In genomic region chr11:3538341-3538740, GRCm38 (mm10) we compare ENCODE assay signal across 8 mouse cellular contexts. TPM values are rescaled to one million over a fixed set of nuclear protein-coding genes. Genes with fewer than 3 reads are reported as not detected.
A peak's percentile ranks its signal among the peaks of the same experiment; 100 is the strongest.
DNase-seq lines count a peak whose midpoint lies in the region; ATAC-seq and TF ChIP-seq lines count a peak whose summit lies in the region.

No protein-coding gene starts in this region.

- no peaks in the 10 kb centered on the region for H3K36me3 ChIP-seq in embryonic facial prominence, embryonic 11.5 days (replicated peaks; ENCODE audit: control insufficient read depth, insufficient read depth, low read depth, low read length)
- no peaks in the 10 kb centered on the region for H3K36me3 ChIP-seq in hindbrain, postnatal 0 days (ENCODE audit: insufficient read depth, low read length)

- no peaks in the 10 kb centered on the region for H3K9me3 ChIP-seq in embryonic facial prominence, embryonic 11.5 days (replicated peaks; ENCODE audit: control insufficient read depth, low read length)
- H3K9me3 ChIP-seq in hindbrain, postnatal 0 days (ENCODE audit: low read length): no peaks in the 10 kb centered on the region

- no peak for ATAC-seq in embryonic facial prominence, embryonic 11.5 days (replicated peaks; ENCODE audit: insufficient number of reproducible peaks, low FRiP score, low TSS enrichment, low read depth)
- ATAC-seq in hindbrain, postnatal 0 days: no peak

- no peaks in the 10 kb centered on the region for H3K27me3 ChIP-seq in embryonic facial prominence, embryonic 11.5 days (ENCODE audit: control insufficient read depth, insufficient read depth, low read length)
- no peaks in the 10 kb centered on the region for H3K27me3 ChIP-seq in hindbrain, postnatal 0 days (ENCODE audit: insufficient read depth, low read length)

- H3K27ac ChIP-seq in layer of hippocampus, adult 2 months: peak overlapping the region; percentile 67; the same call in 1 of the 2 replicates
- H3K27ac ChIP-seq in embryonic facial prominence, embryonic 11.5 days (replicated peaks; ENCODE audit: low read depth, low read length): no peak overlapping the region
- H3K27ac ChIP-seq in hindbrain, postnatal 0 days: no peak overlapping the region

- no peak for TF ChIP-seq CTCF in layer of hippocampus, adult 2 months (conservative IDR thresholded peaks at IDR 0.05)
- no peak for TF ChIP-seq CTCF in hindbrain, postnatal 0 days (IDR thresholded peaks at IDR 0.05; ENCODE audit: low read depth)

- DNase-seq in layer of hippocampus, adult 2 months (ENCODE audit: low spot score in 2 of 2): no peak
- DNase-seq in layer of hippocampus, postnatal 36 days: no peak
- DNase-seq in embryonic facial prominence, embryonic 11.5 days (ENCODE audit: low spot score): no peak
- DNase-seq in hindbrain, postnatal 0 days (ENCODE audit: low spot score): no peak
- peak; percentile 14 for DNase-seq in naive thymus-derived CD4-positive, alpha-beta T cell, adult 2 months (ENCODE audit: low read depth)
- DNase-seq in layer of hippocampus, postnatal 25 days (ENCODE audit: extremely low spot score in 1 of 2, low spot score in 1 of 2): no peak
- no peak for DNase-seq in gastrocnemius, postnatal 36 days
- no peak for DNase-seq in kidney, postnatal 10 days

- H3K4me3 ChIP-seq in layer of hippocampus, adult 2 months: peak overlapping the region; percentile 61
- H3K4me3 ChIP-seq in embryonic facial prominence, embryonic 11.5 days (ENCODE audit: low read depth, low read length): peak overlapping the region; percentile 55
- H3K4me3 ChIP-seq in hindbrain, postnatal 0 days (ENCODE audit: low read length): peak overlapping the region; percentile 45

- H3K4me2 ChIP-seq in embryonic facial prominence, embryonic 11.5 days (ENCODE audit: low read depth, low read length): peak overlapping the region; percentile 64
- H3K4me2 ChIP-seq in hindbrain, postnatal 0 days (ENCODE audit: low read depth, low read length): peak overlapping the region; percentile 97

- H3K9ac ChIP-seq in embryonic facial prominence, embryonic 11.5 days (replicated peaks; ENCODE audit: low read length): peak overlapping the region; percentile 72; the same call in 1 of the 2 replicates
- peak overlapping the region; percentile 34; the same call in 1 of the 2 replicates for H3K9ac ChIP-seq in hindbrain, postnatal 0 days (replicated peaks; ENCODE audit: low read length)

- intact Hi-C loops in gastrocnemius, postnatal 36 days (cut with DNase I): loop anchor here (5.0 kb wide), 2 partner anchors 94 to 109 kb away; partner anchors contain the start of gene Morc2a

- WGBS in embryonic facial prominence, embryonic 11.5 days: 73% methylated on average over 4 of the region's 4 CpGs
- WGBS in hindbrain, postnatal 0 days: 68% methylated on average over 4 of the region's 4 CpGs

- peaks cover 4% of the 10 kb centered on the region; the same call in 1 of the 2 replicates for H3K4me1 ChIP-seq in embryonic facial prominence, embryonic 11.5 days (ENCODE audit: control insufficient read depth, insufficient read depth, low read length)
- H3K4me1 ChIP-seq in hindbrain, postnatal 0 days (ENCODE audit: insufficient read depth, low read length): peaks cover 3% of the 10 kb centered on the region; the same call in 1 of the 2 replicates

RNA-seq across cellular contexts. Expression of gene Smtn, which starts 2.1 kb away (rescaled TPM):
- total RNA-seq in layer of hippocampus, adult 2 months (2021): 10 to 100 TPM in 1 of 2 experiments, 1 to 10 TPM in 1; 7.4 to 10.3 TPM
- 10 to 100 TPM in 1 of 2 experiments, 1 to 10 TPM in 1; 7.0 to 11.8 TPM for total RNA-seq in layer of hippocampus, postnatal 36 days (2021)
- polyA plus RNA-seq in embryonic facial prominence, embryonic 11.5 days (2014; fragmentation: Nextera tagmentation; extraction: Ambion mirVana): 30.7 and 32.1 TPM in 2 replicates
- 7.7 and 10.0 TPM in 2 replicates for total RNA-seq in hindbrain, postnatal 0 days (2014; rRNA removed)
- 10.7 and 12.8 TPM in 2 replicates for polyA plus RNA-seq in hindbrain, postnatal 0 days (2015; fragmentation: Nextera tagmentation; extraction: Ambion mirVana)
- total RNA-seq in layer of hippocampus, postnatal 25 days (2021): 1 to 10 TPM; 8.8 to 8.9 TPM
- total RNA-seq in gastrocnemius, postnatal 36 days (2021): 10 to 100 TPM; 71.9 to 78.7 TPM

RNA-seq across cellular contexts. Expression of gene Selenom, which starts 23.9 kb away (rescaled TPM):
- 100 to 1,000 TPM; 199 to 202 TPM for total RNA-seq in layer of hippocampus, adult 2 months (2021)
- 100 to 1,000 TPM; 187 to 193 TPM for total RNA-seq in layer of hippocampus, postnatal 36 days (2021)
- 60.3 and 64.4 TPM in 2 replicates for polyA plus RNA-seq in embryonic facial prominence, embryonic 11.5 days (2014; fragmentation: Nextera tagmentation; extraction: Ambion mirVana)
- 321 and 384 TPM in 2 replicates for total RNA-seq in hindbrain, postnatal 0 days (2014; rRNA removed)
- 359 and 389 TPM in 2 replicates for polyA plus RNA-seq in hindbrain, postnatal 0 days (2015; fragmentation: Nextera tagmentation; extraction: Ambion mirVana)
- total RNA-seq in layer of hippocampus, postnatal 25 days (2021): 100 to 1,000 TPM; 204 to 221 TPM
- total RNA-seq in gastrocnemius, postnatal 36 days (2021): 10 to 100 TPM; 13.2 to 14.9 TPM

RNA-seq across cellular contexts. Expression of gene Inpp5j, which starts 33.7 kb away (rescaled TPM):
- total RNA-seq in layer of hippocampus, adult 2 months (2021): 10 to 100 TPM; 87.1 to 97.1 TPM
- 10 to 100 TPM; 73.7 to 95.8 TPM for total RNA-seq in layer of hippocampus, postnatal 36 days (2021)
- 0.32 and 0.39 TPM in 2 replicates for polyA plus RNA-seq in embryonic facial prominence, embryonic 11.5 days (2014; fragmentation: Nextera tagmentation; extraction: Ambion mirVana)
- 9.4 and 11.7 TPM in 2 replicates for total RNA-seq in hindbrain, postnatal 0 days (2014; rRNA removed)
- polyA plus RNA-seq in hindbrain, postnatal 0 days (2015; fragmentation: Nextera tagmentation; extraction: Ambion mirVana): 14.6 and 15.3 TPM in 2 replicates
- 10 to 100 TPM; 76.9 to 78.3 TPM for total RNA-seq in layer of hippocampus, postnatal 25 days (2021)
- 1 to 10 TPM; 3.4 to 4.1 TPM for total RNA-seq in gastrocnemius, postnatal 36 days (2021)

RNA-seq across cellular contexts. Expression of gene Pla2g3, which starts 50.3 kb away (rescaled TPM):
- 1 to 10 TPM; 2.1 to 2.3 TPM for total RNA-seq in layer of hippocampus, adult 2 months (2021)
- 1 to 10 TPM; 1.4 to 2.5 TPM for total RNA-seq in layer of hippocampus, postnatal 36 days (2021)
- polyA plus RNA-seq in embryonic facial prominence, embryonic 11.5 days (2014; fragmentation: Nextera tagmentation; extraction: Ambion mirVana): 0.41 and 0.45 TPM in 2 replicates
- total RNA-seq in hindbrain, postnatal 0 days (2014; rRNA removed): 30.4 and 34.8 TPM in 2 replicates
- polyA plus RNA-seq in hindbrain, postnatal 0 days (2015; fragmentation: Nextera tagmentation; extraction: Ambion mirVana): 18.5 and 21.2 TPM in 2 replicates
- 1 to 10 TPM; 1.9 to 2.1 TPM for total RNA-seq in layer of hippocampus, postnatal 25 days (2021)
- under 1 TPM in 1 of 2 experiments, not detected in 1; 0.10 TPM for total RNA-seq in gastrocnemius, postnatal 36 days (2021)

Comparison
In these comparisons a context has a peak if more than half of its experiments do, and no peak if none do; other contexts are left out.
1. RNA of gene Selenom, which starts 23.9 kb away (total RNA-seq): 321 to 384 TPM in hindbrain, postnatal 0 days, 204 to 221 TPM in layer of hippocampus, postnatal 25 days, 199 to 202 TPM in layer of hippocampus, adult 2 months and 187 to 193 TPM in layer of hippocampus, postnatal 36 days; 13.2 to 14.9 TPM in gastrocnemius, postnatal 36 days; every median in the first group is over 10 times any median in the second.
2. Peak in every context shown above with its lines, with median percentiles within 50 percentile points of each other: H3K4me3 ChIP-seq.